Mouse (Mus musculus): ENCODE data around the gene Scrn1. TPM values are rescaled to one million over a fixed set of nuclear protein-coding genes. Genes with fewer than 3 reads are reported as not detected.

Gene Scrn1
- total RNA-seq, 2 experiments from 2014 or later = 31.0 to 41.6 TPM

DNA sequence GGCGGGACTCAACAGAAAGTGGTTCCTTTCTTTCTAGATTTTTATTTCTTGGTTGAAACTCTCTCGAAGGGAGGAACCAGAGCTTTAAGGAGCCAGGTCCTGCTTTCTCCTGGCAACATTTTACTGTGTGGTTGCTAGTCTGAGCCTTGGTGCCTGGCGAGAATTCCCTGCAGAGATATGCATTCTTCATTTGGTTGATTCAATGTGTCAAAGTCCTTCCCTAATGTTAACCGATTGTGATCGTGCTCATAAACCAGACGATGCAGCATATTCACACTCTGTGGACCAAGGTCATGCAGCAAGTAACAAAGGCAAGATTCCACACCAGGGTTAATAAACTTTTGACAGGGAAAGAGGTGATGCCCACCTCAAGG is 244 bp upstream of the Scrn1 start:
- DNase-seq = no peak

DNA sequence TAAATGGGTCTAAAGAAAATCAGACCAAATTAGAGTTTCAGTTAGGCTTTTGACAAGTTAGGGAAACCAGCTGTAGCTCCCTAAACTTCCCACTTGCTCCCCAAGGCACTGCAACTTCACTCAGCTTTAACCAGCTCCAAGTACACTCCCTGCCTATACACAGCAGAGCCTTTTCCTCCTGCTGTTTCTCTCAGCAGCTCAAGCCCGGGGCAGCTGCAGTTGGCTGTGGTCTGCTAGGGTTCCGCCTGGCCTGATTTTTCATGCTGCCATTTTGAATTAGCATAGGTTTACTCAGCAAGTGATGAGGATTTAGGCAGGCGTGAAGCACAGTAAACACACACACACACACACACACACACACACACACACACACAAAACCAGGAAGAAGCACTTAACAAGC is 1.3 kb downstream of the Scrn1 start:
- DNase-seq = peak in 1 of 2 experiments; percentile 17

DNA sequence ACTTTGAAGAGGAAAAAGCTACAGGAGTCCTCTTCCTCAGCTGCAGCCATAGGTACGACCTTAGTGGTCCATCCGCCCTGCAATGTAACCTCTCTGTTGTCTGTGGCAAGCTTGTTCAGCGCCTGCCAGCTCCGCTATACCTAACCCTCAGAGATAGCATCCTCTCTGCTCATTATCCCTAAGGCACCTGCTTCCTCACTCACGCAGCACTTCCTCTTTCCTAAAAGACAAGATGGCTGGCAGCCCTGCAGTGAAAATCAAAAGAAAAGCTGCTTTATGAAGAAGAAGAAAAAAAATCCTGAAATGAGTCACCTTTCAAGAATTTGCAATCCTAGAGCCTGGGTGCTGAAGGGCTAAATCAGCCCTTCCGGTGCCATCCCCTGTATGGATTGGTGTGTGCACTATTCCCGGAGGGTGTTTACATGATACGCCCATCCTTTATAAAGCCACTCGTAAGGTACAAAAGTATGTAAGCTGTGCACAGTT is 1.7 kb downstream of the Scrn1 start:
- no peak for DNase-seq

DNA sequence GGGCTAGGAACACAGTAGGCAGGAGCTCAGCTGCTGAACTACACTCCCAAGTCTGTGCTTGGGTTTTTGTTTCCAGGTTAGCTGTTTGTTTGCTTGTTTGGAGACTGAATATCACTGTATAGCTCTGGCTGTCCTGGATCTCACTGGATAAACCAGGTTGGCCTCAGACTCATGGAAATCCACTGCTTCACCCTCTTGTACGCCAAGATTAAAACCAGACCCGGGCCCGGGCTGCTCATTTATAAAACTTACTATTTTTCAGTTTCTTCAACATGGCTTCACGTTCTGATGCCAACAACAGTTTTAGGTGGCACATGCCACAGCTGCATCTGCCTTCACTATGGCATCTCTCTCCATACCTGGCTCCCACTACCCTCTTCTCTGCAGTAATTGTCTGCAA is 2.7 kb downstream of the Scrn1 start:
- no peak for DNase-seq

DNA sequence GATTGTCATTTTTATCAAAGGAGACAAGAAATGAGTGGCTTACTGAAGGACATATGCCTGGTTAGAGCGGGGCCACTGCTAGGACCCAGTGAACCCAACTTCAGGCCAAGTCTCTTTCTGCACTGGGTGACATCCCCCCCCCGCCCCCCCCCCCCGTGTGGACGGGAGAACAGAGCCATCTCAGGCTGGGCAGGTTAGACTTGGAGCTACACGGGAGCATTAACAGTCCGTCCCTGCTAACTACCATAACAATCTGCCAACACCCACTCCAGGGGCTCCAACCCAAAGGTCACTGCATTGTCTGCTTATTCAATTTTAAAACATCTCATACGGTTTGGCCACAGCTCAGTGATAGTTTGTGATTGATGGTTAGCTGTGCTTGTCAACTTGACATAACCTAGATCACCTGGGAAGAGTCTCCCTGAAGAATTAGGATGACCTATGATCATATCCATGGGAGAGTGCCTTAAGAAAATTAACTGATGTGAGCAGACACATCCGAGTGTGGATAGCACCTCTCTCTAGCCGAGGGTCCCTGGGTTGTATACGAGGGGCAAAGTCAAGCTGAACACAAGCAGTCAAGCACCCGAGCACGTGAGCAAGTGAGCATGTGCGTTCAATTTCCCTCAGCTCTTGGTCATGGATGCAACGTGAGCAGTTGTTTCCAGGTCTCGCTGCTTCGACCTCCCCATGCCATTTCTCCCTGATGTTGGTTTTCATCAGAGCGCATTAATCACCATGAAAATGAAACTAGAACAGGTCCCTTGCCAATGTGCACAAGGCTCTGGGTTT is 4.1 kb downstream of the Scrn1 start:
- DNase-seq = no peak

DNA sequence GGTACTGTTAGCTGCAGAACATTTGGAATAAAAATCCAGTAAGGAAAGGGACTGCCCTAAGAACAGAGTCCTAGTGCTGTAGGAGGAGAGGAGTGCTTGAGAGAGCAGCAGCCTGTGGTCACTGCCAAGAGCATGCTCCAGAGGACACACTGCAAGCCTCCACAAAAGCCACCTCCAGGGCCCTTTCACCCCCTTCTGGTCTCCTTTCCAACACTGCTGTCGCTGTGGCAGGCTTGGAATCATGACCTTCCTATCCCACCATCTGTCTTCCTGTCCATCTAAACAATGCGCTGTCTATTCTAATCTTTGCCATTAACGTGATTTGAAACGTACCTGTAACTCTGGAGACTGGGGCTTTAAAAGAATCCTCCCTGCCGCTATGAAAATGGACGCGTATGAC is 7.8 kb downstream of the Scrn1 start:
- DNase-seq = no peak

DNA sequence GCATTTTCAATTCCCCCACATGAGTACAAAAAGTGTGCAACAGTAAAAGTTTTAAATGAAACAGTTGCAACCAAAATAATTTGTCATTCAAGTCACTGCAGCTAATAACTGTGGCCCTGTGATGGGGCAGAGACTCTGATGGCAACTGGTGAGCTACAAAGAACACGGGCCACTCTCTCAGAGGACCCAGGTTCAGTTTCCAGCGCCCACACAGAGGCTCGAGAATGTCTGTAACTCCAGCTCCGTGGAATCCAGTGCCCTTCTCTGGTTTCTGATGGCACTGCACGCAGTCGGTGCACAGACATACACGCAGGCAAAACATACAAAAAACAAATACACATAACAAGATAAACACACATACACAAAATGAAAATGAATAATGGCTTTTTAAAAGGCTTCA is 8.6 kb downstream of the Scrn1 start:
- DNase-seq = no peak

DNA sequence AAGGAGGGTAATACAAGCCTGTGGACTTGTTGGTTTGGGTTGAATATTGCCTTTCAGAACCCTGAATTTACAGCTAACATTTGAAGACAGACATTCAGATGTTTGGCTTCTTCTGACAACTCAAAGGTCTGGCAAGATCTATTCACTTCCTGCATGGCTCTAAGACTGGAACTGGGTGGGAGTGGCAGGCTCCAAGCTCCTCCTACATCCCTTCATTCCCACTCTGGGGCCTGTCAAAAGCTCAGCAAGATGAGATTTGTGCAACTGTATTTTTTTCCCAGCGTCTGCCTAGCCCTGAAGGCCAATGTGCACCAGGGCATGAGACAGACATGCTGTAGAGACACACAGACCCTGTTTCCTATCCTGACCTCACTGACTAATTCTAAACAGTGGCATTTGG is 10.5 kb downstream of the Scrn1 start:
- no peak for DNase-seq

DNA sequence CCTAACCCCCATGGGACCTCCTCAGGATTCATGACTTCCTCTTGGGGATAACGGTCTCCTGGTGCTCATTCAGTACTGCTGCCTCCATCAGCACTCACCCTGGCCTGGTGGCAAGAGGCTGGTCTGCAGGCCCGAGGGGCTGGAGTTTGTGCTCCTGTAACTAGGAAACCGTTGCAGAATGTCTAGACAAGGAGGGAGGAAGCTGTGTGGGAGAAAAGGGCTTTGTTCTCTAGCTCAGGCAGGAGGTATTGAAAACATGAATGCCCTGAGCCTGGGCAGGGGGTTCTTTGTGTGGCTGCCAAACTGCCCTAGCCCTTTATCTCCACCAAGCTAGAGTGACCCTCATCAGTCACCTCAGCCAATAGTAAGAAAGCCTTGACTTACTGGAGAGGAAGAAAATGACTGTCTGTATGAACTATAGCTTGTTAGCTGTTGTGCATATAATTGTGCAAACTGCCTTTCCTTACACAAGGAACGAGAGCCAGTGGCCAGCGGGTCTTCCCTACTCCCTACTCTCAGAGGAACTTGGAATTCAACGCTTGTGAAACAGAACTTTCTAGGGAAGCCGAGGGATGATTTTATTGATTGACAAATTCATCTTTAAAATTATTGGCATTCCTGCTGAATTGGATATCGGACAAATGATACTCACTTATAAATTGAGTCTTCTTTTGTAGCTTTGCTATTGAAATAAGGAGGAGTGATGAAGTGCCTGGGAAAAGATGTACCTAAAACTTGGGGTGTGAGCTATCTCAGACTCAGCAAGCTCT is 11.8 kb downstream of the Scrn1 start:
- DNase-seq = no peak

DNA sequence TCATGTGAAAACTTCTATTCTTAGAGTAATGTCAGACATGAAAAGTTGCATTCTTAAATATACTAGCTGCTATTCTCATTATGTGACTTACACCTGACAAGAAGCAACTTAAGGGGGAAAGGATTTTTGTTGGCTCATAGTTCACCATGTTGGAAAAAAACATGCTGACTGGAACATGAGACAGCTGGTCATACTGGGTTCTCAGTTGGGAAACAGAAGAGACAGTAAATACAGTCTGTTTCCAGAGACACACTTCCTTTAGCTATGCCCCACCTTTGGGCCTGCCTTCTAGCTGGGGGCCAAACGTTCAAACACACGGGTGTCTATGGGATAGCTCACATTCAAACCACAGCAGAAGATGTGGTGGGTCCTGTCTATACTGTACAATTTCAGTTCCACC is 12.7 kb downstream of the Scrn1 start:
- no peak for DNase-seq

DNA sequence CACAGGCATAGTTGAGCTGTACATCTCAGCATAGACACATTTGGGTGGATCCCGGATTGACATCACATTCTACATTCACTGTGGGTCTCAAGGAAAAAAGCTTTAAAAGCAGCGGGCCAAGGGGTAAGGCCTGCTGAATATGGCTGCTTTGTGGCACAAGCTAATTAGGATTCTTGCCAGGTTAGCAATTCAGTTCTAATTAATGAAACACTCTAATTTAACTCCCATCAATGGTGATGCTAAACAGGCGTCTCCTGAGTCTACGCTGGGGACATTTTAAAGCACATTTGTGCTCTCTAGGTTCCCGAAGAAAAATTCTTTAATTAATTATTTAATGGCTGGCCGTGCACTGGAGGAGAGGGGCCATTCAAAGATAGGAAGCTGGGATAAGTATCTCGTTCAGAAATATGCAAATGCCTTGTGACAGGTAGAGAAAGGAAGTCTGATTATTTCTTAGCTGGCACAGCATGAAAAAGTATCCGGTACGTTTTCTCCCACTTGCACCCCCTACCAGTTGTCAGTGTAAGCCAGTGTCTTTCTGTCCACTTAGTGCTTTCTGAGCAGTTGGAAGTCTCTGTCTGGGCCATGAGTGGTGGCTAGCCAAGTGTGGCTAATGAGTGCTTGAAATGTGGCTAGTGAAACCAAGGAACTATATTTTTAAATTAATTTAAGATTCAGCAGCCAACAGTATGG is 13.4 kb downstream of the Scrn1 start:
- no peak for DNase-seq

DNA sequence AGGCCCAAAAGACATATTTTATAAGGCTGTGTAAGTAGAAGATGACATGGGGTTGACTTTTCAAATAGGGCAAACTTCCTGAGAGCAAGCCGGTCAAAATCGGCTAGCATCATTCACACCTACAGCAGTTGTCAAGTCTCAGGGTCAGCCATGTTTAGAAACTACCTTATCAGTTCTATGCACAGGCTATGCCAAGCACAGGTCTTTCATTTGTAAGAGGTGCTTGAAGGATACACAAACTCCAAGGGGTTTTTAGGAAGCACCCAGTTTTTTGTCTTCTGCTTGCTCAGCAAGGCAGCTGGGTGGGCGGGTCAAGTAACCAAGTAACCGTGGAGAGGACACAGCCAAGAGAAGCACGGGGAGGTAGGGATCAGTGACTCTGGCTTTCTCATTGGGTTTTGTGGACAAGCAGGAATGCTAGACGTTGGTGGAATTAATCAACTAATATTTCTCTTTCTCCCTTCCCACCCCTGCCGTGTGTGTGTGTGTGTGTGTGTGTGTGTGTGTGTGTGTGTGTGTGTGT is 15.4 kb downstream of the Scrn1 start:
- no peak for DNase-seq

DNA sequence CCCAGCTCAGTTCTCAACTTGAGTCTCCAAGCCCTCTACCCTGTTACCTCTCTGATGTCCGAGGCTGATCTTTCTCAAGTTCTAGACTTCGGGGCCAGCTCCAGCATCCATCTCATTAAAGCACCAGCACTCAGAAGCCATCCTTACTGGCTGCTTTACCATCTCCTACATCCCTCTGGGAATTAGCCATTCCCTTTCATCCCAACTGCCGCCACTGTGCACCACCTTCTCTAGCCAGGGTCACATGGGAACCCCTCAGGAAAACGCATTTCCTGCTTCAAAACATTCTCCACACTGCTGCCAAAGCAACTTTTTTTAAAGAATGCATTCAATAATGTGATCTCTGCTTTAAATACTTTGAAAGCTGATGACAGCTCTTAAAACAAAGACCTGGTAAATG is 17.0 kb downstream of the Scrn1 start:
- no peak for DNase-seq

DNA sequence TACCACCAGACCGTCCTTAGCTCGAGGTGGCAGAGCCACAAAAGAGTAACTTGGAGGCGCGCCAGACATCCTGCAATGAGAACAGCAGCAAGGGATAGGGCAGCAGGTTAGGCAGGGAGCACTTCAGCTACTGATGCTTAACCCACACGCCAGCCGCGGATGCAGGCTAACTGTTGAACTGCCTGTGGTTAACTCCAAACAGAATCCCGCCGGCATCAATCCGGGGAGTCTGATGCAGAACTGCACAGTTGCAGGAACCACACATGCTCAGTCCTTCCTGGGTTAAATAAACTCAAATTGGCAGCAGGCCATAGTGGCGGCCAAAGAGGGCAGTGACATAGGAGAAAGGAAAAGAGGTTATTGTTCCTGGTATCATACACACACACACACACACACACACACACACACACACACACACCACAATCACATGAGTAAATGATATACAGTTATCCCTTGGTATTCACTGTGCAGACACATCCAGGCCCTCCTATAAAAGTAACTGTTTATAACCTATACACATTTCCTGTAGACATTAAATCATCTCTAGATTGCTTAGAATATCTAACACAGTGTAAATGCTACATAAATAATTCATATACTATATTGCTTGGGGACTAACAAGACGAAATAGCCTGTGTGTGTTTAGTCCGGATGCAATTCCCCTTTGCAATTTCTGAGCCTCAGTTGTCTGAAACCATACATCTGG is 17.8 kb downstream of the Scrn1 start:
- peak in 1 of 2 experiments; percentile 43 for DNase-seq

DNA sequence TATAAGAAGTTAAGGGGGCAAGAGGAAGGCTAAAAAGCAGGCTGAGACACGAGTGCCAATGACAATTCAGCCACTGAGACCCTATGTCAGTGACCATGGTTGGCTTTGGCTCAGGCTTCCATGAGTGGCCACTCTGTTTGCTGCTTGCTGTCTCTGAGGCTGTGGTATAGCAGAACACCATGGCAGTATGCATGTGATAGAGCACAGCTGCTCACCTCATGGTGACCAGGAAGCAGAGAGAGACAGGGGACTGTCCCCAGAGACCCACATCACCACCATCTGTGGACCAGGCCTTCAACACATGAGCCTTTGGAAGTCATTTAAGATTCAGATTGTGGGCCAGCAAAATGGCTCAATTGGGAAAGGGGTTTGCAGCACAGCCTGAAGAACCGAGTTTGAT is 22.6 kb downstream of the Scrn1 start:
- no peak for DNase-seq

DNA sequence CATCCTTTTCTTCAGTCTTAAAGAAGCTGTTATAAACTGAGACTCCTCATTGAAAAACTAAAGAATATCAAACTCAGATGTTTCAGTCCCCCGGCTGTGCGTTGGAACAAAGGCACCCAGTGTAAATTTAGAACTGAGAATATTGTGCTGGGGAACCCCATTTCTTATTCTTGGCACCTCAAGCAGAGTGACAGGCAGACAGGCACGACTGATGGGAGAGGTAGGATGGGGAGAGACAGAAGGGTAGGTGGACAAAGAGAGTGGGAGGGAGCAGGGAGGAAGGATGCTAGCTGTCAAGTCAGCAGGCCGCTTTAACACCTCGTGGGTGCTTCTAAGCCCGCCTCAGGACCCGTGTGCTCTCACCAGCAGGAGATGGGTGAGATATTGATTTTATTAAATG is 23.5 kb downstream of the Scrn1 start:
- DNase-seq = no peak

DNA sequence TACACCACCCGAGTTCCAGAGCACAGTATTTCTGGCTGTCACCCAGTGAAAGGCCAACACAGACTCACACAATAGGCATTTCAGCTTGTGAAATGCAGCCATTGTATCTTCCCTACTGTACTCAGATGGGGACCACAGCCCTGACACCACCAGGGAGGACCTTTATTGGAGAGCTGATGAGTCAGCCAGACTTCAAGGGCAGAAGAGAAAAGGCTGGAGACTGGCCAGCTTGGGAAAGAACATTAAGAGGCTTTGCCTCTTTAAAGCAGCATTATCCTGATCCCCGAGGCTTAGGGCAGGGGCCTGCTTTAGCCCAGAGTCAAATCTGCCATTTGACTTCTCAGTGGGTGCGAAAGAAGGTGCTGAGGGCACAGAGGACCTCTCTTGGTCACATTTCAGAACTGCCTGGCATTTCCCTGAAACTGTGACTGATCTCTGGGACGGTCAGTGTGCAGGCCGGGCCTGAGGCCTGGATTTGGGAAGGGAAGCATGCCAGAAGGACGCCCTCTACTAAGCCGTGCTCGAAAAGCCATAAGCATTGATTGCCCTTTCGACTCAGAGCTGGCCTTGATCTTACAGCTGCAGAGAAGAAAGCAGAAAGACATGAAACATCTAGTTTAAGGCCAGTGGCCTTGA is 25.9 kb downstream of the Scrn1 start:
- DNase-seq = peak; percentile 84 to 85

DNA sequence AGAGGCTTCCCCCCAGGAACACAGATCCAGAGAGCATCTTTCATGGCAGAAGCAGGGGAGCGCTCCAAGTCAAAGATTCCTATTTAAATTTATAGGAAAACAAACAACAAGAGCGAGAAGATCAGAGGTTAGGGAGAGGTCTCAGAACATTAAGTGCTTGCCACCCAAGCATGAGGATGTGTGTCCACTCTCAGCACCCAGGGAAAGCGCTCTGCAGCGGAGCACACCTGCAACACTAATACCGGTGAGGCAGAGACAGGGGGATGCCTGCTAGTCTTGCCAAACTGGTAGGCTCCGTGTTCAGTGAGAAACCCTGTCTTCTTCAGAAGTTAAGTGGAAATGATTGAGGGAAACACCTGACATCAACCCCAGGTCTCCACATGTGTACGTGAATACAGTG is 26.9 kb downstream of the Scrn1 start:
- DNase-seq = no peak

DNA sequence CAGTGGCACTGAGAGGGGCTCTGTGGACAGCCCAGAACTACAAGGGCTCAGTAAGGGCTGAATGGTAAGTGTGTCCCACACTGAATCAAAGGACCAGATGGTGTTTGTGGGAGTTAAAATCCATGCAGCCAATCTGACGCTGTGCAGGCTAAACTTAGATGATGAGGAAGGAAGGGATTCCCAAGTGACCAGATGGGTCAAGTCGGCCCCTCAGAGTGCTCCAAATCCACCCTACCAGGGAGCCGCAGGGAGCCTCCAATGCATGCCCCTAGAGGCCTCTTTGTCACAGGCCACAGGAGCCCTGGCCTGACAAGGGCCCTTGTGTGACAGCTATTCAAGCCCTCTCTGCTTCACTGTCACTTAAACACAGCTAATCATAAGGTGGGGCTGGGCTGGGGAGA is 27.5 kb downstream of the Scrn1 start:
- DNase-seq = no peak

DNA sequence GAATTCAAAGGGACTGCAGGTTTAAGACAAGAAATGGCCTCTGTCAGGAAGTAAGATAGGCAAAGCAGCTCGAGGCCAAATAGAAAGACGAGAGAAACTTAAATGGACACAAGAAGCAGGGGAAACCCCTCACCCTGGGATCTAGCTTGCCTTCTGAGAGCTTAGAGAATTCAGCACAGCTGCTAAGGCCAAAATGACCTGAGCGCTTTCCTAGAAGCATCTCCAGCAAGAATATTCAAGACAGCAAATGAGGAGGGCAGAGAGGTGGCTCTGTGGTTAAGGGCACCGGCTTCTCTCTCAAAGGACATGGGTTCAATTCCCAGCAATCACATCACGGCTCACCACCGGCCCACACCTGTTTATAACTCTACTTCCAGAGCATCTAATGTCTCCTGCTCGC is 29.2 kb downstream of the Scrn1 start:
- no peak for DNase-seq

DNA sequence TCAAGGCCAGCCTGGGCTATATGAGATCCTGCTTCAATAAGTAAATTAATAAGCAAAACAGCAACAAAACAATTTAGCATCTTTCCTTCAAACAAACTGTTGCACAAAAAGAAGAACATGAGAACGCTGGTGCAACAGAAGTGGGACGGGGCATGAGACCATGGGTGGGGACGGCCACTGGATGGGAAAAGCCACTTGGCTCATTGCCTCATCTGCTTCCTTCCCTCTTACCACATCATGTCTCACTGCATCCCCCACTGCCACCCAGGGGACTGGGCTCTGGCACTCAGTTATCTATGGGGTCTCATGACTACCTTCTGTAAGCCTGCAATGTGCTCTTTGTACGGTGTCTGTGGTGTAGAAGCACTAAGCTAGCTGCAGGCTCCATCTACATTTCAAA is 30.8 kb downstream of the Scrn1 start:
- no peak for DNase-seq

DNA sequence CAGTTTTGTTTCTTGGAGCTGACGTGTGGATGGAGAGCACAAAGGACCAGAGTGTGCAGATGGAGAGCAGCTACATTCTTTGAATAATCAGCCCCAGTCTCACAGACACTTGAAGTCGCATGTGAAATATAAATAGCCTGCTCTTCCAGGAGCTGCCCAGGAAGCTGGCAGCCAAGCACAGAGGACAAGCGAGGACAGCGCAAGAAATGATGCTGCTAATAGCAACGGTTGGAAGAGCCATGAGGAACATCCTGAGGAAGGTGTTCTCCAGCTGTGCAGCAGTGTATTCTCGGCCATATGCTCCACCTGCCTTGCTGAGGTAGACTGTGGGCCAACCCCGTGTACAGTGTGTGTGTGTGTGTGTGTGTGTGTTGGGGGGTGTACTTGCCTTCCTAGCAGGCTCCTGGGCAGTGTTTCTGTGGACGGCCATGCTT is 35.2 kb downstream of the Scrn1 start:
- no peak for DNase-seq
